Mouse (Mus musculus) cortical plate, adult 2 months (tissue): ENCODE data around the gene Epb41l3. TPM values are rescaled to one million over a fixed set of nuclear protein-coding genes. Genes with fewer than 3 reads are reported as not detected.

Experiments
- H3K27ac ChIP-seq: fragments of 200-500 bp; 2 replicates; pipeline ENCODE4 v1.5.1; 2012; ENCODE audit warnings: low read length, control low read depth, inconsistent platforms; ENCODE audit not compliant: insufficient read depth
- H3K4me1 ChIP-seq: fragments of 200-500 bp; 2 replicates; pipeline ENCODE4 v1.6.1; 2011; ENCODE audit warnings: low read length; ENCODE audit not compliant: control insufficient read depth, insufficient read depth
- H3K4me3 ChIP-seq: fragments of 200-500 bp; 2 replicates; pipeline ENCODE4 v1.5.1; 2011; ENCODE audit warnings: mild to moderate bottlenecking, low read length, control low read depth; ENCODE audit not compliant: insufficient read depth
- CTCF ChIP-seq: fragments of 200-500 bp; IDR thresholded peaks from 2 replicates; pipeline ENCODE4 v1.5.1; 2011; ENCODE audit warnings: mild to moderate bottlenecking, control low read depth, low read length; ENCODE audit not compliant: insufficient read depth; ENCODE audit errors: extremely low read depth
- POLR2A ChIP-seq: fragments of 200-500 bp; IDR thresholded peaks from 2 replicates; pipeline ENCODE4 v1.6.1; 2011; ENCODE audit warnings: mild to moderate bottlenecking, low read length, control low read depth; ENCODE audit not compliant: insufficient read depth; ENCODE audit errors: extremely low read depth
- polyA plus RNA-seq: library from polyadenylated mRNA; depleted of rRNA; stranded (reverse); fragments of >200 nt; gene quantifications from 2 replicates; pipeline ENCODE4 v1.2.3, GENCODE M21; 2012

Epb41l3 gene
- polyA plus RNA-seq, 1 experiment = 124 TPM

GRCm38 (mm10) chr17:69180905-69181559 lies 105.5 kb downstream of the Epb41l3 start:
- peaks cover 1% of the 10 kb centered on the region; the same call in 1 of the 2 replicates for H3K4me1 ChIP-seq
- TF ChIP-seq CTCF (no peak), POLR2A (no peak)
- no peak overlapping the region for H3K27ac ChIP-seq
- H3K4me3 ChIP-seq = no peak overlapping the region

GRCm38 (mm10) chr17:69181560-69182316 lies 106.3 kb downstream of the Epb41l3 start:
- Histone ChIP-seq H3K27ac (no peak overlapping the region), H3K4me1 (peaks cover 1% of the 10 kb centered on the region; the same call in 1 of the 2 replicates), H3K4me3 (no peak overlapping the region)
- TF ChIP-seq CTCF (no peak), POLR2A (no peak)

- Histone ChIP-seq H3K4me1 (no peaks in the 10 kb centered on the region), H3K27ac (no peak overlapping the region), H3K4me3 (no peak overlapping the region)
- TF ChIP-seq POLR2A = no peak
Observed at GRCm38 (mm10) chr17:69187794-69188193, 112.3 kb downstream of the Epb41l3 start.

GRCm38 (mm10) chr17:69192863-69193493 lies 117.5 kb downstream of the Epb41l3 start:
- no peak overlapping the region for H3K4me3 ChIP-seq
- H3K4me1 ChIP-seq = no peaks in the 10 kb centered on the region
- H3K27ac ChIP-seq = no peak overlapping the region
- no peak for TF ChIP-seq POLR2A
- no peak for TF ChIP-seq CTCF

GRCm38 (mm10) chr17:69194599-69194998 lies 119.1 kb downstream of the Epb41l3 start:
- Histone ChIP-seq H3K4me3 (no peak overlapping the region), H3K27ac (no peak overlapping the region), H3K4me1 (no peaks in the 10 kb centered on the region)
- no peak for TF ChIP-seq CTCF
- TF ChIP-seq POLR2A = no peak

- TF ChIP-seq CTCF (no peak), POLR2A (no peak)
- H3K27ac ChIP-seq = no peak overlapping the region
- no peaks in the 10 kb centered on the region for H3K4me1 ChIP-seq
- H3K4me3 ChIP-seq = no peak overlapping the region
Observed at GRCm38 (mm10) chr17:69195758-69196157, 120.3 kb downstream of the Epb41l3 start.

- no peak for TF ChIP-seq CTCF
- peak; percentile 43; the same call in 1 of the 2 replicates for TF ChIP-seq POLR2A
Observed at GRCm38 (mm10) chr17:69196656-69197055, 121.2 kb downstream of the Epb41l3 start.

GRCm38 (mm10) chr17:69198805-69199204 lies 123.3 kb downstream of the Epb41l3 start:
- TF ChIP-seq CTCF (no peak), POLR2A (no peak)
- Histone ChIP-seq H3K4me3 (no peak overlapping the region), H3K4me1 (no peaks in the 10 kb centered on the region)

More at GRCm38 (mm10) chr17:69196656-69197055, 121.2 kb downstream of the Epb41l3 start:
- H3K27ac ChIP-seq = no peak overlapping the region
- H3K4me1 ChIP-seq = no peaks in the 10 kb centered on the region
- H3K4me3 ChIP-seq = 0 out of 2 replicates have a peak overlapping the region, but pooled peaks have one; percentile 15

GRCm38 (mm10) chr17:69199827-69200226 lies 124.3 kb downstream of the Epb41l3 start:
- no peak overlapping the region for H3K4me3 ChIP-seq
- H3K27ac ChIP-seq = no peak overlapping the region
- no peaks in the 10 kb centered on the region for H3K4me1 ChIP-seq
- TF ChIP-seq POLR2A = no peak
- no peak for TF ChIP-seq CTCF

More at GRCm38 (mm10) chr17:69198805-69199204, 123.3 kb downstream of the Epb41l3 start:
- H3K27ac ChIP-seq = no peak overlapping the region
